Mouse (Mus musculus): Measurements from ENCODE around the gene Wtip.
"Not testable (repeated sequence)": the region's sequence is repeated elsewhere in the genome, so short reads cannot be mapped to it uniquely, and the experiment has no call there.

- TF ChIP-seq CTCF (IDR thresholded peaks at IDR 0.05; ENCODE audit: control insufficient read depth, insufficient read depth, low read length); POLR2A (IDR thresholded peaks at IDR 0.05; ENCODE audit: borderline replicate concordance, control insufficient read depth, low read depth, low read length): not testable (repeated sequence)
Measured at GRCm38 (mm10) chr7:34176241-34176640, 43.2 kb upstream of the Wtip start.

Measured in bone marrow, adult 2 months (tissue).